Mouse (Mus musculus) kidney, adult 2 months (tissue): Measurements from ENCODE around the gene Aldh6a1.

Experiments used
- CTCF ChIP-seq: fragments of 200-500 bp; conservative IDR thresholded peaks from 2 replicates; pipeline ENCODE4 v1.5.1; 2011; ENCODE audit warnings: low read depth, mild to moderate bottlenecking, control low read depth, low read length, moderate library complexity, mixed read lengths; ENCODE audit not compliant: insufficient read depth, insufficient read length
- POLR2A ChIP-seq: fragments of 200-500 bp; IDR thresholded peaks from one replicate; pipeline ENCODE4 v1.6.1; 2011; ENCODE audit warnings: low read depth, low read length, control low read depth

- no peak for TF ChIP-seq CTCF
- no peak for TF ChIP-seq POLR2A
These were observed 50.7 kb downstream of the Aldh6a1 start for GRCm38 (mm10) chr12:84400068-84400467.
